Mouse (Mus musculus) myocyte (in vitro differentiated cells): Measurements from ENCODE around the gene Ndufs7.

ENCODE experiments used
- CEBPB ChIP-seq: IDR thresholded peaks from 2 replicates; pipeline ENCODE4 v1.6.1; 2011; ENCODE audit warnings: mild to moderate bottlenecking, moderate library complexity; ENCODE audit not compliant: poor library complexity, insufficient read depth, severe bottlenecking
- E2F4 ChIP-seq: IDR thresholded peaks from one replicate; pipeline ENCODE4 v1.6.1; 2011; ENCODE audit warnings: mild to moderate bottlenecking, control low read depth, moderate library complexity; ENCODE audit not compliant: insufficient read depth
- MAX ChIP-seq: IDR thresholded peaks from one replicate; pipeline ENCODE4 v1.6.1; 2011; ENCODE audit warnings: low read depth, mild to moderate bottlenecking, control low read depth
- MYOD1 ChIP-seq, 3 experiments: IDR thresholded peaks; one replicate each; pipeline ENCODE4 v1.6.1; 2011; ENCODE audit warnings: control low read depth in 2 of 3, low read depth in 2 of 3, mild to moderate bottlenecking in 2 of 3, moderate library complexity in 1 of 3; ENCODE audit not compliant: insufficient read length in 2 of 3, control insufficient read depth in 1 of 3
- MYOG ChIP-seq, 3 experiments: IDR thresholded peaks; one replicate each; pipeline ENCODE4 v1.6.1; 2011; ENCODE audit warnings: control low read depth in 2 of 3, low read depth in 2 of 3, mild to moderate bottlenecking in 2 of 3; ENCODE audit not compliant: insufficient read length in 2 of 3, control insufficient read depth in 1 of 3, insufficient read depth in 1 of 3
- POLR2A ChIP-seq: IDR thresholded peaks from one replicate; pipeline ENCODE4 v1.6.1; 2011; ENCODE audit warnings: low read depth, mild to moderate bottlenecking, control low read depth, moderate library complexity; ENCODE audit not compliant: insufficient read length
- POLR2AphosphoS2 ChIP-seq: IDR thresholded peaks from one replicate; pipeline ENCODE4 v1.6.1; 2011; ENCODE audit warnings: low read depth, control low read depth; ENCODE audit not compliant: insufficient read length
- REST ChIP-seq: IDR thresholded peaks from one replicate; pipeline ENCODE4 v1.6.1; 2011; ENCODE audit warnings: mild to moderate bottlenecking, control low read depth, moderate library complexity; ENCODE audit not compliant: insufficient read depth, insufficient read length
- SRF ChIP-seq: IDR thresholded peaks from one replicate; pipeline ENCODE4 v1.6.1; 2011; ENCODE audit warnings: low read depth; ENCODE audit not compliant: control insufficient read depth, insufficient read length
- TCF12 ChIP-seq: IDR thresholded peaks from one replicate; pipeline ENCODE4 v1.6.1; 2011; ENCODE audit warnings: mild to moderate bottlenecking, control low read depth; ENCODE audit not compliant: poor library complexity, insufficient read depth, severe bottlenecking
- USF1 ChIP-seq: IDR thresholded peaks from one replicate; pipeline ENCODE4 v1.6.1; 2011; ENCODE audit warnings: low read depth, mild to moderate bottlenecking, control low read depth, moderate library complexity

DNA sequence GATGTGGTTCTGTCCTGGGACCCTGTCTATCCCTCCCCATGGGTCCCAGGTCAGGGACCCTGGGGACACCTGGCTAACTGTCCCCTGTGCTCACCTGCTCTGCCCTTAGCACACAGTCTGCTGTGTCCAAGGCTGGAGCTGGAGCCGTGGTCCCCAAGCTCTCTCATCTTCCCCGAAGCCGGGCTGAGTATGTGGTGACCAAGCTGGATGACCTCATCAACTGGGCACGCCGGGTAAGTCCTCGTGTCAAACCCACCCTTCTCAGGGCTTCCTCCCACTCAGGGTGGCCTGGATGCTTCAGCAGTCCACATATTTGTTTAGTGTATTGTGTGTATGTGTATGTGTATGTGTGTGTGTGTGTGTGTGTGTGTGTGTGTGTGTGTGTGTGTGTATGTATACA is 4.6 kb downstream of the Ndufs7 start:
- TF ChIP-seq POLR2A (peak; percentile 30), E2F4 (no peak), REST (no peak), POLR2AphosphoS2 (peak; percentile 29), MAX (no peak), SRF (no peak), USF1 (no peak), TCF12 (no peak), MYOG (IDR thresholded peaks at IDR 0.05; ENCODE audit: control insufficient read depth in 1 of 3, insufficient read depth in 1 of 3, insufficient read length in 2 of 3, low read depth in 2 of 3) (no peak), CEBPB (no peak), MYOD1 (IDR thresholded peaks at IDR 0.05; ENCODE audit: control insufficient read depth in 1 of 3, insufficient read length in 2 of 3, low read depth in 2 of 3) (no peak)
